Mouse (Mus musculus): ENCODE results near the gene Gm19402.

Gene Gm19402

DNA sequence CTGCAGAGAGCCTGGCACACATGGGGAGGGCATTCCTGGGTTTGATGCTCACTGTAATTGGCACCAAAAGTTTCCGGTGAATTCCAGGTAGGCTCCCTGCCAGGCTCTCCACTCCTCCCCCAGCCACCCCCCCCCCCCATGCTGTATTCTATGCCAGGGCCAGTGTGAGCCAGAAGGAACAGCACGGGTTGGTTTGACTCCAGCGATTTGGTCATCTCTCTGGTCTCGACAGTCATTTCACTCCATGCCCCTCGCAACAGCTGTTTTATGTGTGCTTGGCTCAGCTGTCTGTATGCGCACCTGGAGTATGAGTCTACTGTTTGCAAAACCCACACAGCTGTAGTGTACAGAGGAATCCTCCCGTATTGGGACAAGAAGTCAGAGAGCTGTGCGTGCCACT, 24.2 kb downstream of the Gm19402 start:
- no peak for DNase-seq (ENCODE audit: low spot score)

GRCm38 (mm10) chr10:77663949-77664665, 26.4 kb downstream of the Gm19402 start:
- no peak for DNase-seq (ENCODE audit: low spot score)

GRCm38 (mm10) chr10:77658286-77658994, 32.1 kb downstream of the Gm19402 start:
- no peak for DNase-seq (ENCODE audit: low spot score)

GRCm38 (mm10) chr10:77652046-77652445, 38.5 kb downstream of the Gm19402 start:
- DNase-seq (ENCODE audit: low spot score): no peak

- DNase-seq (ENCODE audit: low spot score): no peak
These were observed 42.7 kb downstream of the Gm19402 start for GRCm38 (mm10) chr10:77647901-77648300.

- no peak for DNase-seq (ENCODE audit: low spot score)
These were observed 43.1 kb downstream of the Gm19402 start for GRCm38 (mm10) chr10:77647461-77647860.

DNA sequence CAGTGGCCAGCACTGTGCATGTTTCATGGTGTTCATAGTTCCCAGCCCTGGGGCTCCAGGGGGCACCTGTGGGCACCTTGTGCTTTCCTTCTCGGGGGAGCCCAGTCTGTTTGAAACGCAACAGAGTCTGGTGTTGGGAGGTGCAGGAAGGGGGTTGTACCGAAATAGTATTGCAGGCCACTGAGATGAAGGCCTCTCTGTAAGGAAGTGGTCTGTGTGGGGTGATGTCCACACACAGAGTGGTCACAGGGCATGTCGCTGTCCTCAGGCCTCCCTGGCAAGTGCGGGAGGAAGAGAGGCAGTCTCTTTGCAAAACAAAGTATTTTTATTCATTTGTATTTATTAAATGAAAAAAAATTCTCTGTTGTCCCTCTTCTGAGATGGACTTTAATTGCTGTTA, 45.0 kb downstream of the Gm19402 start:
- DNase-seq (ENCODE audit: low spot score): no peak

GRCm38 (mm10) chr10:77643160-77643559, 47.4 kb downstream of the Gm19402 start:
- no peak for DNase-seq (ENCODE audit: low spot score)
